Mouse (Mus musculus) left cerebral cortex, adult 8-10 months (tissue): ENCODE results near the gene Xrcc1. TPM values are rescaled to one million over a fixed set of nuclear protein-coding genes. Genes with fewer than 3 reads are reported as not detected.
A peak's percentile ranks its signal among the peaks of the same experiment; 100 is the strongest.
"Not testable (repeated sequence)": the region's sequence is repeated elsewhere in the genome, so short reads cannot be mapped to it uniquely, and the experiment has no call there.

ENCODE experiments used
- DNase-seq, 2 experiments: peaks; one replicate each; pipeline ENCODE4 v3.0.0; 2022; ENCODE audit warnings: low spot score in 2 of 2
- total RNA-seq, 4 experiments: library from RNA; stranded (reverse); gene quantifications; 2 replicates each; pipeline ENCODE4 v1.2.4; 2022

The Xrcc1 gene
- total RNA-seq, 4 experiments from 2014 or later, result 37.2 to 39.8 (median 38.5) TPM

GRCm38 (mm10) chr7:24600941-24601597 is 55.0 kb downstream of the Xrcc1 start:
- peak; percentile 88 for DNase-seq

- DNase-seq, result no peak
Measured at GRCm38 (mm10) chr7:24605561-24605960, 59.5 kb downstream of the Xrcc1 start.

- no peak for DNase-seq
Measured at GRCm38 (mm10) chr7:24606046-24606445, 60.0 kb downstream of the Xrcc1 start.

GRCm38 (mm10) chr7:24608017-24608416 is 61.9 kb downstream of the Xrcc1 start:
- DNase-seq, result no peak

- DNase-seq, result no peak
Measured at GRCm38 (mm10) chr7:24608561-24608960, 62.5 kb downstream of the Xrcc1 start.

GRCm38 (mm10) chr7:24610144-24610878 is 64.2 kb downstream of the Xrcc1 start, which contains the start of gene Phldb3:
Gene Phldb3 (plus strand): TSS chr7:24610763.
- DNase-seq, result no peak

GRCm38 (mm10) chr7:24610879-24611494 is 64.9 kb downstream of the Xrcc1 start:
- no peak for DNase-seq

GRCm38 (mm10) chr7:24611709-24612108 is 65.6 kb downstream of the Xrcc1 start:
- DNase-seq, result no peak

GRCm38 (mm10) chr7:24612308-24612910 is 66.3 kb downstream of the Xrcc1 start:
- DNase-seq, result no peak

- DNase-seq, result no peak
Measured at GRCm38 (mm10) chr7:24614816-24615215, 68.7 kb downstream of the Xrcc1 start.

GRCm38 (mm10) chr7:24617763-24618162 is 71.7 kb downstream of the Xrcc1 start:
- DNase-seq, result no peak

- not testable (repeated sequence) for DNase-seq
Measured at GRCm38 (mm10) chr7:24618374-24618773, 72.3 kb downstream of the Xrcc1 start.

- no peak for DNase-seq
Measured at GRCm38 (mm10) chr7:24619671-24620397, 73.7 kb downstream of the Xrcc1 start.

GRCm38 (mm10) chr7:24621193-24621592 is 75.1 kb downstream of the Xrcc1 start:
- DNase-seq, result no peak

- no peak for DNase-seq
Measured at GRCm38 (mm10) chr7:24622967-24623366, 76.9 kb downstream of the Xrcc1 start.

Other genes with a start within 250 kb of the Xrcc1 start
- gene Zfp61, start 245.1 kb upstream of the Xrcc1 start, total RNA-seq, result 10 to 100 TPM; 19.0 to 24.4 (median 21.5) TPM
- gene Zfp94, start 229.6 kb upstream of the Xrcc1 start, total RNA-seq, result 10 to 100 TPM; 14.2 to 16.4 (median 15.7) TPM
- gene Tescl, start 212.4 kb upstream of the Xrcc1 start, total RNA-seq, result not detected
- not detected for gene Lypd5, start 197.1 kb upstream of the Xrcc1 start, total RNA-seq
- 1 to 10 TPM in 1 of 4 experiments, under 1 TPM in 3; 0.50 to 1.0 (median 0.53) TPM for gene Kcnn4, start 176.0 kb upstream of the Xrcc1 start, total RNA-seq
- gene Smg9, start 146.7 kb upstream of the Xrcc1 start, total RNA-seq, result 10 to 100 TPM; 40.2 to 47.7 (median 43.4) TPM
- under 1 TPM in 1 of 4 experiments, not detected in 3; 0.21 TPM for gene Irgc1, start 94.0 kb upstream of the Xrcc1 start, total RNA-seq
- gene Plaur, start 83.8 kb upstream of the Xrcc1 start, total RNA-seq, result 1 to 10 TPM in 2 of 4 experiments, under 1 TPM in 2; 0.72 to 4.6 (median 2.1) TPM
- gene Cadm4, start 64.3 kb upstream of the Xrcc1 start, total RNA-seq, result 100 to 1,000 TPM; 215 to 253 (median 239) TPM
- gene Zfp428, start 39.3 kb upstream of the Xrcc1 start, total RNA-seq, result 10 to 100 TPM; 42.8 to 45.4 (median 44.1) TPM
- not detected for gene AC161166.1, start 33.8 kb upstream of the Xrcc1 start, total RNA-seq
- 10 to 100 TPM; 62.6 to 68.9 (median 66.6) TPM for gene Irgq, start 15.6 kb upstream of the Xrcc1 start, total RNA-seq
- not detected for gene Pinlyp, start 171 bp upstream of the Xrcc1 start, total RNA-seq
- gene Ethe1, start 41.3 kb downstream of the Xrcc1 start, total RNA-seq, result 10 to 100 TPM; 13.3 to 16.0 (median 15.1) TPM
- 1 to 10 TPM; 5.3 to 6.9 (median 5.7) TPM for gene Zfp575, start 41.4 kb downstream of the Xrcc1 start, total RNA-seq
- gene Phldb3, start 64.5 kb downstream of the Xrcc1 start, total RNA-seq, result under 1 TPM in 3 of 4 experiments, not detected in 1; 0.13 to 0.39 (median 0.27) TPM
- gene Lypd3, start 90.3 kb downstream of the Xrcc1 start, total RNA-seq, result 1 to 10 TPM in 1 of 4 experiments, under 1 TPM in 3; 0.44 to 1.3 (median 0.63) TPM
- not detected for gene Tex101, start 130.4 kb downstream of the Xrcc1 start, total RNA-seq
- not detected for gene BC049730, start 163.0 kb downstream of the Xrcc1 start, total RNA-seq
- gene Gm4763, start 180.6 kb downstream of the Xrcc1 start, total RNA-seq, result not detected
- not detected for gene Cd177, start 214.0 kb downstream of the Xrcc1 start, total RNA-seq
- not detected for gene Ceacam10, start 230.9 kb downstream of the Xrcc1 start, total RNA-seq